ENCODE assay signal across 29 mouse cellular contexts in genomic region chr1:175035461-175035860, GRCm38 (mm10).
DNase-seq lines count a peak whose midpoint lies in the region; ATAC-seq and TF ChIP-seq lines count a peak whose summit lies in the region.
"Had no signal": no experiment of that assay in that cellular context is flagged by ENCODE, and none has a peak within 500 bp of the region (broad histone marks: within the 10 kb centered on the region; RNA-seq: fewer than 3 reads in every experiment).

No protein-coding gene starts in this region.

- no peak for TF ChIP-seq CTCF in kidney, adult 2 months (conservative IDR thresholded peaks at IDR 0.05; ENCODE audit: insufficient read depth, insufficient read length, low read depth, low read length)

- H3K27me3 ChIP-seq in limb, embryonic 11.5 days (ENCODE audit: control insufficient read depth, insufficient read depth, low read length): no peaks in the 10 kb centered on the region
- no peaks in the 10 kb centered on the region; the same call in 1 of the 2 replicates for H3K27me3 ChIP-seq in limb, embryonic 10.5 days (ENCODE audit: low read depth, poor library complexity, severe bottlenecking)
- no peaks in the 10 kb centered on the region for H3K27me3 ChIP-seq in embryonic facial prominence, embryonic 13.5 days
- no peaks in the 10 kb centered on the region for H3K27me3 ChIP-seq in limb, embryonic 13.5 days
- no peaks in the 10 kb centered on the region for H3K27me3 ChIP-seq in kidney, adult 2 months (replicated peaks; ENCODE audit: control insufficient read depth, insufficient read depth, low read length)
- H3K27me3 ChIP-seq: heart, embryonic 12.5 days; midbrain, embryonic 12.5 days; neural tube, embryonic 12.5 days; Patski had no signal

- H3K4me1 ChIP-seq in limb, embryonic 11.5 days (ENCODE audit: control insufficient read depth, insufficient read depth, low read length): no peaks in the 10 kb centered on the region
- peaks cover 36% of the 10 kb centered on the region for H3K4me1 ChIP-seq in limb, embryonic 10.5 days
- peaks cover 15% of the 10 kb centered on the region for H3K4me1 ChIP-seq in embryonic facial prominence, embryonic 13.5 days
- H3K4me1 ChIP-seq in limb, embryonic 13.5 days: 0 out of 2 replicates have a peak, but pooled peaks cover 10% of the 10 kb centered on the region
- H3K4me1 ChIP-seq in kidney, adult 2 months (ENCODE audit: control insufficient read depth, insufficient read depth, low read length): no peaks in the 10 kb centered on the region
- H3K4me1 ChIP-seq: heart, embryonic 12.5 days; midbrain, embryonic 12.5 days had no signal

- no peaks in the 10 kb centered on the region for H3K36me3 ChIP-seq in limb, embryonic 11.5 days (ENCODE audit: control insufficient read depth, insufficient read depth, low read length)
- H3K36me3 ChIP-seq in limb, embryonic 10.5 days: no peaks in the 10 kb centered on the region
- no peaks in the 10 kb centered on the region for H3K36me3 ChIP-seq in embryonic facial prominence, embryonic 13.5 days
- no peaks in the 10 kb centered on the region for H3K36me3 ChIP-seq in limb, embryonic 13.5 days
- H3K36me3 ChIP-seq in kidney, adult 2 months (ENCODE audit: control insufficient read depth, insufficient read depth, low read length): no peaks in the 10 kb centered on the region
- H3K36me3 ChIP-seq: heart, embryonic 12.5 days; midbrain, embryonic 12.5 days; neural tube, embryonic 12.5 days had no signal

- peak; percentile 25 for DNase-seq in limb, embryonic 11.5 days (ENCODE audit: low spot score)
- DNase-seq in limb, embryonic 10.5 days (ENCODE audit: low spot score): no peak
- no peak for DNase-seq in spleen, postnatal 36 days (ENCODE audit: low spot score in 2 of 2)
- no peak for DNase-seq in kidney, adult 2 months
- no peak for DNase-seq in kidney, adult 18-20 months
- DNase-seq: adrenal gland, postnatal 10 days; cerebellum, adult 11 months; cerebellum, adult 9-10 months; cerebellum, postnatal 36 days; heart, adult 2 months; kidney, adult 11 months; kidney, postnatal 4 days; layer of hippocampus, postnatal 36 days; left cerebral cortex, postnatal 4 days; liver, postnatal 0 days; lung, postnatal 36 days; thymus, adult 18-20 months; thymus, postnatal 25 days had no signal

- no peak overlapping the region for H3K4me2 ChIP-seq in limb, embryonic 11.5 days (ENCODE audit: low read depth, severe bottlenecking)
- no peak overlapping the region for H3K4me2 ChIP-seq in embryonic facial prominence, embryonic 13.5 days
- no peak overlapping the region for H3K4me2 ChIP-seq in limb, embryonic 13.5 days (replicated peaks)
- H3K4me2 ChIP-seq: heart, embryonic 12.5 days; hindbrain, embryonic 14.5 days; liver, embryonic 11.5 days; midbrain, embryonic 12.5 days; neural tube, embryonic 12.5 days had no signal

- no peak overlapping the region for H3K9ac ChIP-seq in limb, embryonic 11.5 days (ENCODE audit: low read length)
- H3K9ac ChIP-seq in embryonic facial prominence, embryonic 13.5 days: no peak overlapping the region
- H3K9ac ChIP-seq in limb, embryonic 13.5 days: no peak overlapping the region
- H3K9ac ChIP-seq: heart, embryonic 12.5 days; hindbrain, embryonic 14.5 days; liver, postnatal 0 days; midbrain, embryonic 12.5 days; neural tube, embryonic 12.5 days had no signal

- H3K27ac ChIP-seq in limb, embryonic 11.5 days (replicated peaks; ENCODE audit: low read depth, low read length): no peak overlapping the region
- H3K27ac ChIP-seq in limb, embryonic 10.5 days: no peak overlapping the region
- peak overlapping the region; percentile 60 for H3K27ac ChIP-seq in embryonic facial prominence, embryonic 13.5 days
- no peak overlapping the region for H3K27ac ChIP-seq in limb, embryonic 13.5 days
- no peak overlapping the region for H3K27ac ChIP-seq in kidney, adult 2 months (ENCODE audit: insufficient read depth, low read depth, low read length)
- H3K27ac ChIP-seq: heart, adult 2 months; hindbrain, embryonic 14.5 days; kidney, postnatal 0 days; midbrain, embryonic 12.5 days; neural tube, embryonic 12.5 days had no signal

- 12% methylated on average over 5 of the region's 5 CpGs for WGBS in limb, embryonic 11.5 days
- 23% methylated on average over 5 of the region's 5 CpGs for WGBS in limb, embryonic 10.5 days
- WGBS in embryonic facial prominence, embryonic 13.5 days: 21% methylated on average over 5 of the region's 5 CpGs
- WGBS in limb, embryonic 13.5 days: 18% methylated on average over 5 of the region's 5 CpGs
- WGBS in kidney, adult 2 months: 84% methylated on average over 5 of the region's 5 CpGs

- TF ChIP-seq POLR2A in kidney, adult 2 months (IDR thresholded peaks at IDR 0.05; ENCODE audit: low read depth, low read length): no peak

- H3K9me3 ChIP-seq in limb, embryonic 11.5 days (ENCODE audit: control insufficient read depth, low read length): no peaks in the 10 kb centered on the region
- H3K9me3 ChIP-seq in limb, embryonic 10.5 days (replicated peaks): no peaks in the 10 kb centered on the region
- H3K9me3 ChIP-seq in embryonic facial prominence, embryonic 13.5 days: no peaks in the 10 kb centered on the region
- H3K9me3 ChIP-seq in limb, embryonic 13.5 days: no peaks in the 10 kb centered on the region
- H3K9me3 ChIP-seq: heart, embryonic 12.5 days; midbrain, embryonic 12.5 days; neural tube, embryonic 12.5 days had no signal

- H3K4me3 ChIP-seq in limb, embryonic 11.5 days (ENCODE audit: low read depth, low read length): no peak overlapping the region
- no peak overlapping the region for H3K4me3 ChIP-seq in limb, embryonic 10.5 days
- no peak overlapping the region for H3K4me3 ChIP-seq in embryonic facial prominence, embryonic 13.5 days
- no peak overlapping the region for H3K4me3 ChIP-seq in limb, embryonic 13.5 days
- H3K4me3 ChIP-seq in kidney, adult 2 months (ENCODE audit: insufficient read depth, low read depth, low read length): no peak overlapping the region
- H3K4me3 ChIP-seq: heart, adult 2 months; heart, embryonic 12.5 days; midbrain, embryonic 12.5 days; myocyte; neural tube, embryonic 12.5 days had no signal

- peak; percentile 57; the same call in 1 of the 2 replicates for ATAC-seq in limb, embryonic 11.5 days (ENCODE audit: insufficient number of reproducible peaks, low FRiP score, low TSS enrichment, low read depth)
- no peak for ATAC-seq in embryonic facial prominence, embryonic 13.5 days (ENCODE audit: insufficient number of reproducible peaks, insufficient read depth, low FRiP score, low TSS enrichment, low read depth)
- ATAC-seq in limb, embryonic 13.5 days (ENCODE audit: low FRiP score, low read depth): peak; percentile 80
- ATAC-seq: forebrain, embryonic 16.5 days; liver, postnatal 0 days; Patski had no signal
